Mouse (Mus musculus): ENCODE measurements around the gene Gm9844.

GRCm38 (mm10) chr7:24869532-24870165 lies 7.6 kb downstream of the Gm9844 start, which contains the start of the genes Lypd4 and Dmrtc2:
- no peak for TF ChIP-seq MXI1 (IDR thresholded peaks at IDR 0.05; ENCODE audit: low read depth, low read length)
- no peak for TF ChIP-seq JUND (conservative IDR thresholded peaks at IDR 0.05; ENCODE audit: low read depth, low read length)
- no peak for TF ChIP-seq CTCF (conservative IDR thresholded peaks at IDR 0.05 in 1 of 2, IDR thresholded peaks at IDR 0.05 in 1 of 2; ENCODE audit: low read depth in 2 of 2, low read length in 2 of 2)
- no peak for TF ChIP-seq PAX5 (IDR thresholded peaks at IDR 0.05; ENCODE audit: low read length)
- no peak for TF ChIP-seq POLR2A (IDR thresholded peaks at IDR 0.05; ENCODE audit: low read depth, low read length)
- TF ChIP-seq POLR2AphosphoS2 (IDR thresholded peaks at IDR 0.05; ENCODE audit: low read depth, low read length), result no peak
- TF ChIP-seq USF2 (conservative IDR thresholded peaks at IDR 0.05; ENCODE audit: low read depth, low read length), result no peak
- no peak for TF ChIP-seq MYC (IDR thresholded peaks at IDR 0.05; ENCODE audit: low read depth, low read length)
- TF ChIP-seq KAT2A (IDR thresholded peaks at IDR 0.05; ENCODE audit: insufficient replicate concordance, low read length), result no peak
- TF ChIP-seq USF1 (IDR thresholded peaks at IDR 0.05; ENCODE audit: low read depth, low read length), result no peak
